In genomic region chr1:154865981-154866380, GRCm38 (mm10) we compare ENCODE assay signal across 28 mouse cellular contexts. TPM values are rescaled to one million over a fixed set of nuclear protein-coding genes. Genes with fewer than 3 reads are reported as not detected.
DNase-seq lines count a peak whose midpoint lies in the region; TF ChIP-seq lines count a peak whose summit lies in the region.
"Had no signal": no experiment of that assay in that cellular context is flagged by ENCODE, and none has a peak within 500 bp of the region (broad histone marks: within the 10 kb centered on the region; RNA-seq: fewer than 3 reads in every experiment).

No protein-coding gene starts in this region.

- no peak overlapping the region for H3K4me3 ChIP-seq in cerebellum, adult 2 months (replicated peaks; ENCODE audit: insufficient read depth, low read depth, low read length)
- no peak overlapping the region for H3K4me3 ChIP-seq in left cerebral cortex, adult 2 months
- H3K4me3 ChIP-seq: erythroblast, embryonic 14.5 days; heart, embryonic 10.5 days; heart, embryonic 15.5 days; kidney, embryonic 15.5 days; limb, embryonic 13.5 days; lung, embryonic 15.5 days; midbrain, embryonic 10.5 days; midbrain, embryonic 15.5 days; neural tube, embryonic 15.5 days had no signal

- H3K4me1 ChIP-seq in cerebellum, adult 2 months (ENCODE audit: control insufficient read depth, insufficient read depth, low read length) = peaks cover 17% of the 10 kb centered on the region; the same call in 1 of the 2 replicates
- H3K4me1 ChIP-seq: heart, embryonic 10.5 days; heart, embryonic 15.5 days; kidney, embryonic 15.5 days; limb, embryonic 13.5 days; lung, embryonic 15.5 days; midbrain, embryonic 10.5 days; midbrain, embryonic 15.5 days had no signal

- no peak for TF ChIP-seq POLR2A in cerebellum, adult 2 months (IDR thresholded peaks at IDR 0.05; ENCODE audit: borderline replicate concordance, insufficient read depth, low read length)

- H3K27me3 ChIP-seq in cerebellum, adult 2 months (ENCODE audit: control insufficient read depth, insufficient read depth, low read length) = no peaks in the 10 kb centered on the region
- H3K27me3 ChIP-seq: heart, embryonic 15.5 days; kidney, embryonic 15.5 days; limb, embryonic 13.5 days; lung, embryonic 15.5 days; midbrain, embryonic 15.5 days; neural tube, embryonic 15.5 days had no signal

- 66% methylated on average over 1 of the region's 1 CpGs for WGBS in cerebellum, adult 2 months

- H3K27ac ChIP-seq in cerebellum, adult 2 months (ENCODE audit: insufficient read depth, low read length) = 0 out of 2 replicates have a peak overlapping the region, but pooled peaks have one; percentile 30
- H3K27ac ChIP-seq in left cerebral cortex, adult 2 months = no peak overlapping the region
- H3K27ac ChIP-seq: heart, embryonic 10.5 days; heart, embryonic 15.5 days; kidney, embryonic 15.5 days; limb, embryonic 13.5 days; lung, embryonic 15.5 days; midbrain, embryonic 10.5 days; midbrain, embryonic 15.5 days; neural tube, embryonic 15.5 days; stomach, postnatal 0 days had no signal

- no peak for TF ChIP-seq CTCF in cerebellum, adult 2 months (IDR thresholded peaks at IDR 0.05; ENCODE audit: borderline replicate concordance, insufficient read depth, low read depth, low read length)
- no peak for TF ChIP-seq CTCF in left cerebral cortex, adult 2 months (IDR thresholded peaks at IDR 0.05)

- no peak for DNase-seq in cerebellum, adult 2 months
- DNase-seq in cerebellum, adult 11 months = no peak
- DNase-seq in left cerebral cortex, adult 2 months (ENCODE audit: extremely low spot score in 1 of 2, low spot score in 2 of 2) = peak; percentile 24 to 41
- no peak for DNase-seq in left cerebral cortex, adult 11 months (ENCODE audit: low spot score)
- DNase-seq in brain, adult 2 months (ENCODE audit: low read depth, low spot score) = peak; percentile 89
- peak; percentile 51 to 64 for DNase-seq in right cerebral cortex, postnatal 10 days (ENCODE audit: low spot score in 2 of 2)
- DNase-seq in heart, adult 8-10 months (ENCODE audit: low spot score) = no peak
- DNase-seq in T-cell, adult 2 months (ENCODE audit: low spot score) = no peak
- DNase-seq: adrenal gland, postnatal 10 days; cerebellum, adult 18-20 months; cerebellum, postnatal 14 days; gastrocnemius, postnatal 10 days; kidney, adult 18-20 months; kidney, postnatal 25 days; retina, postnatal 1 day; spleen, adult 18-20 months had no signal

- intact Hi-C loops in left cerebral cortex, adult 2 months (cut with DNase I) = loop anchor here (2.0 to 5.0 kb wide), 2 partner anchors 61 to 75 kb away; no protein-coding TSS in a partner anchor

RNA-seq across cellular contexts. Expression of gene Cacna1e, which starts 18.3 kb away (rescaled TPM):
- 51.9 and 62.0 TPM in 2 replicates for polyA plus RNA-seq in cerebellum, adult 2 months (2012; rRNA removed)
- 100 to 1,000 TPM; 173 to 190 TPM for total RNA-seq in left cerebral cortex, adult 2 months (2021)
- total RNA-seq in heart, adult 8-10 months (2022) = under 1 TPM; 0.20 to 0.34 (median 0.25) TPM
- polyA plus RNA-seq: C2C12; erythroblast, embryonic 14.5 days; G1E had no signal

Comparison
In these comparisons a context has a peak if more than half of its experiments do, and no peak if none do; other contexts are left out.
1. DNase-seq: peak in left cerebral cortex, adult 2 months (2 of 2), brain, adult 2 months (single experiment) and right cerebral cortex, postnatal 10 days (2 of 2); none in cerebellum, adult 2 months (0 of 2), cerebellum, adult 11 months (single experiment), left cerebral cortex, adult 11 months (single experiment), heart, adult 8-10 months (single experiment) and T-cell, adult 2 months (single experiment).
2. RNA of gene Cacna1e, which starts 18.3 kb away (total RNA-seq): 173 to 190 TPM in left cerebral cortex, adult 2 months; 0.20 to 0.34 TPM in heart, adult 8-10 months; every median in the first group is over 100 times any median in the second.